Mouse (Mus musculus): ENCODE results near the gene Phex. TPM values are rescaled to one million over a fixed set of nuclear protein-coding genes. Genes with fewer than 3 reads are reported as not detected.

The Phex gene
- total and polyA plus RNA-seq, 3 experiments = 0.01 to 0.12 TPM; not detected in 1

DNA sequence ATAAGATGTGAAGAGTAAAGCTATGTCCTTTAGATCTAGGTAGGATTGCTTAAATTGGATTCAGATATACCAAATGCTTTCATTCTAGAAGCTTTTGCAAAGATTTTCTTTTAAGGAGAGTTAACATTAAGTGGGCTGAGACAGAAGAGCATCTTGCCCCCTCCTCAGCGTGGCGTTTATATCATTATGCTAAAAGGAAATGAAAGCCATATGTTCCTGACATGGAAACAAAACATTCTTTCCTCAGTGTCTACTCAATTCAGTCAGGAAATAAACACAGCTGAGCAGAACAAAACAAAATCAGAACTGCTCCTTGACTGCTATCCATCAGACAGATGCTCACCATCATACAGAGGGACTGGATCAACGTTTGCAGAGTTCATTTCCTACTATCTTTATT is 251.0 kb downstream of the Phex start:
- Histone ChIP-seq H3K27ac (ENCODE audit: control insufficient read depth, low read depth, low read length) (no peak overlapping the region), H3K79me2 (ENCODE audit: control insufficient read depth, insufficient read depth, low read length, poor library complexity) (no peaks in the 10 kb centered on the region), H3K27me3 (ENCODE audit: control insufficient read depth in 1 of 2, insufficient read depth in 2 of 2, low read length in 2 of 2) (no peaks in the 10 kb centered on the region), H3K4me1 (ENCODE audit: control insufficient read depth in 1 of 2, insufficient read depth in 2 of 2, low read length in 2 of 2) (no peaks in the 10 kb centered on the region), H3K36me3 (ENCODE audit: control insufficient read depth in 1 of 2, insufficient read depth in 2 of 2, low read length in 2 of 2) (no peaks in the 10 kb centered on the region), H3K9me3 (replicated peaks; ENCODE audit: insufficient read depth, low read length) (no peaks in the 10 kb centered on the region), H3K9ac (ENCODE audit: control insufficient read depth, low read depth, low read length, poor library complexity, severe bottlenecking) (no peak overlapping the region), H3K4me3 (ENCODE audit: control insufficient read depth in 1 of 2, insufficient read depth in 1 of 2, low read depth in 2 of 2, low read length in 2 of 2) (no peak overlapping the region)
- TF ChIP-seq CTCF (IDR thresholded peaks at IDR 0.05 in 2 of 3, conservative IDR thresholded peaks at IDR 0.05 in 1 of 3; ENCODE audit: control insufficient read depth in 1 of 3, insufficient read depth in 1 of 3, low read depth in 2 of 3, low read length in 3 of 3, poor library complexity in 1 of 3, severe bottlenecking in 1 of 3) (no peak), NELFE (IDR thresholded peaks at IDR 0.05; ENCODE audit: low read depth, low read length) (no peak), TBP (IDR thresholded peaks at IDR 0.05; ENCODE audit: low read depth, low read length) (no peak), RAD21 (IDR thresholded peaks at IDR 0.05; ENCODE audit: low read depth, low read length) (no peak), MAZ (IDR thresholded peaks at IDR 0.05; ENCODE audit: low read depth, low read length) (no peak), KAT2A (conservative IDR thresholded peaks at IDR 0.05; ENCODE audit: low read depth, low read length) (no peak), ZMIZ1 (IDR thresholded peaks at IDR 0.05; ENCODE audit: low read depth, low read length) (no peak)
- DNase-seq (ENCODE audit: low read depth, low spot score) = no peak

DNA sequence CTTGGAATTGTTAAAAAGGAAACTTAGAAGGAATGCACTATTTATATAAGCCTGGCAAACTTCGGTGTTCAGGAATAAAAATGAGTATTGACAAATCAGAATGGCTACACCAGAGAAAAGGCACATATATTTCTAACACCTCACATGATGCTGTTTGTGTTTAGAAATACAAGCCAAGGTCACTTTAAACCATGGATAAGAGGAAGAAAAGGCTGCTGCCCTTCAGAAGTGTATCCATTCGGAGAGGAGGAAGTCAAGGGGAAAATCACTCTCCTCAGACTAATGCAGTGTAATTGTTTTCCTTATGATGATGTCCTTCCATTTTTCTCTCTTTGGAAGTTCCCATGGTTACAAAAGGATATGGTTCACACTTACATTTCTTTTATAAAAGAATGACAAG is 251.7 kb downstream of the Phex start:
- Histone ChIP-seq H3K27me3 (ENCODE audit: control insufficient read depth in 1 of 2, insufficient read depth in 2 of 2, low read length in 2 of 2) (no peaks in the 10 kb centered on the region), H3K27ac (ENCODE audit: control insufficient read depth, low read depth, low read length) (no peak overlapping the region), H3K36me3 (ENCODE audit: control insufficient read depth in 1 of 2, insufficient read depth in 2 of 2, low read length in 2 of 2) (no peaks in the 10 kb centered on the region), H3K9ac (ENCODE audit: control insufficient read depth, low read depth, low read length, poor library complexity, severe bottlenecking) (no peak overlapping the region), H3K79me2 (ENCODE audit: control insufficient read depth, insufficient read depth, low read length, poor library complexity) (no peaks in the 10 kb centered on the region), H3K4me3 (ENCODE audit: control insufficient read depth in 1 of 2, insufficient read depth in 1 of 2, low read depth in 2 of 2, low read length in 2 of 2) (no peak overlapping the region), H3K9me3 (replicated peaks; ENCODE audit: insufficient read depth, low read length) (no peaks in the 10 kb centered on the region), H3K4me1 (ENCODE audit: control insufficient read depth in 1 of 2, insufficient read depth in 2 of 2, low read length in 2 of 2) (no peaks in the 10 kb centered on the region)
- no peak for DNase-seq (ENCODE audit: low read depth, low spot score)
- no peak for TF ChIP-seq CHD2 (IDR thresholded peaks at IDR 0.05; ENCODE audit: low read length)
- no peak for TF ChIP-seq SIN3A (IDR thresholded peaks at IDR 0.05; ENCODE audit: low read length)
- no peak for TF ChIP-seq MXI1 (IDR thresholded peaks at IDR 0.05; ENCODE audit: low read depth, low read length)
- no peak for TF ChIP-seq SMC3 (IDR thresholded peaks at IDR 0.05; ENCODE audit: low read depth, low read length)
- no peak for TF ChIP-seq POLR2AphosphoS2 (IDR thresholded peaks at IDR 0.05; ENCODE audit: low read length)
- TF ChIP-seq USF1 (IDR thresholded peaks at IDR 0.05; ENCODE audit: low read depth, low read length) = no peak
- no peak for TF ChIP-seq JUND (IDR thresholded peaks at IDR 0.05; ENCODE audit: low read depth, low read length)
- TF ChIP-seq GATA1 (IDR thresholded peaks at IDR 0.05; ENCODE audit: low read depth, low read length) = no peak
- no peak for TF ChIP-seq RAD21 (IDR thresholded peaks at IDR 0.05; ENCODE audit: low read depth, low read length)
- TF ChIP-seq ZC3H11A (IDR thresholded peaks at IDR 0.05; ENCODE audit: low read depth, low read length) = no peak
- no peak for TF ChIP-seq KAT2A (conservative IDR thresholded peaks at IDR 0.05; ENCODE audit: low read depth, low read length)
- TF ChIP-seq POLR2A (IDR thresholded peaks at IDR 0.05; ENCODE audit: control insufficient read depth in 1 of 2, insufficient read depth in 1 of 2, low read depth in 1 of 2, low read length in 2 of 2, poor library complexity in 1 of 2) = no peak
- no peak for TF ChIP-seq EP300 (IDR thresholded peaks at IDR 0.05; ENCODE audit: low read depth in 1 of 2, low read length in 2 of 2)
- TF ChIP-seq MYB (IDR thresholded peaks at IDR 0.05; ENCODE audit: low read depth, low read length) = no peak
